9 mouse cellular contexts compared by ENCODE assay signal in the genomic region with DNA sequence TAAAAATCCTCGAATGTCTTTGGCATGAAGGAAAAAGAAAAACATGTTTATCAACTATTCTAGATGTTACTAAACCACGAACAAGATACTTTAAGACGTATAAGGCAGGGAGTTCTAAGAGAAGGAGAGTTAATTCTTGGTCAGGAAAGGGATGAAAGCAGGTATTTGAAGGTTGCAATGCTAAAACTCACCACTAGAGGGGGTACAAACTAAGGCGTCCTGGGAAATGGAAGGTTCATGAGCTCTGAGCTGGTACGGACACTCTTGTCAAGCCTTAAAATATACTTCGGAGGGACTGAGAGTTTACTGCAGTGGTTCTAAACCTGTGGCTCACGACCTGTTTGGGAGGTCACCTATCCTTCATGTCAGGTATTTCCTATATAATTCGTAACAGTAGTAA. TPM values are rescaled to one million over a fixed set of nuclear protein-coding genes. Genes with fewer than 3 reads are reported as not detected.
DNase-seq lines count a peak whose midpoint lies in the region; ATAC-seq and TF ChIP-seq lines count a peak whose summit lies in the region.
"Had no signal": no experiment of that assay in that cellular context is flagged by ENCODE, and none has a peak within 500 bp of the region (broad histone marks: within the 10 kb centered on the region; RNA-seq: fewer than 3 reads in every experiment).

No protein-coding gene starts in this region.

- no peaks in the 10 kb centered on the region for H3K27me3 ChIP-seq in neural tube, embryonic 15.5 days (replicated peaks)
- H3K27me3 ChIP-seq in embryonic facial prominence, embryonic 11.5 days (ENCODE audit: control insufficient read depth, insufficient read depth, low read length) = no peaks in the 10 kb centered on the region
- H3K27me3 ChIP-seq in intestine, embryonic 15.5 days (replicated peaks) = no peaks in the 10 kb centered on the region

- H3K36me3 ChIP-seq in neural tube, embryonic 15.5 days = no peaks in the 10 kb centered on the region
- H3K36me3 ChIP-seq in embryonic facial prominence, embryonic 11.5 days (replicated peaks; ENCODE audit: control insufficient read depth, insufficient read depth, low read depth, low read length) = no peaks in the 10 kb centered on the region
- no peaks in the 10 kb centered on the region for H3K36me3 ChIP-seq in intestine, embryonic 15.5 days

- 48% methylated on average over 8 of the region's 8 CpGs for WGBS in neural tube, embryonic 15.5 days
- 50% methylated on average over 8 of the region's 8 CpGs for WGBS in embryonic facial prominence, embryonic 11.5 days
- 51% methylated on average over 8 of the region's 8 CpGs for whole genome bisulfite sequencing in intestine, embryonic 15.5 days

- no peak for ATAC-seq in neural tube, embryonic 15.5 days (ENCODE audit: low FRiP score)
- no peak for ATAC-seq in embryonic facial prominence, embryonic 11.5 days (replicated peaks; ENCODE audit: insufficient number of reproducible peaks, low FRiP score, low TSS enrichment, low read depth)
- ATAC-seq in intestine, embryonic 15.5 days = no peak

- H3K9me3 ChIP-seq in neural tube, embryonic 15.5 days (replicated peaks) = no peaks in the 10 kb centered on the region
- no peaks in the 10 kb centered on the region for H3K9me3 ChIP-seq in embryonic facial prominence, embryonic 11.5 days (replicated peaks; ENCODE audit: control insufficient read depth, low read length)
- H3K9me3 ChIP-seq in intestine, embryonic 15.5 days = no peaks in the 10 kb centered on the region

- intact Hi-C loops in gastrocnemius, adult 2 months (cut with DNase I) = loop anchor here (2.0 to 5.0 kb wide), 2 partner anchors 432 to 542 kb away; no protein-coding TSS in a partner anchor

- H3K4me3 ChIP-seq in gastrocnemius, adult 2 months = no peak overlapping the region
- no peak overlapping the region for H3K4me3 ChIP-seq in neural tube, embryonic 15.5 days (replicated peaks)
- H3K4me3 ChIP-seq in embryonic facial prominence, embryonic 11.5 days (ENCODE audit: low read depth, low read length) = no peak overlapping the region
- H3K4me3 ChIP-seq in intestine, embryonic 15.5 days (replicated peaks) = no peak overlapping the region

- peak; percentile 91 for TF ChIP-seq CTCF in gastrocnemius, adult 2 months (IDR thresholded peaks at IDR 0.05)

- DNase-seq in gastrocnemius, adult 2 months = no peak
- no peak for DNase-seq in gastrocnemius, postnatal 25 days
- peak; percentile 15 for DNase-seq in neural tube, embryonic 10.5 days (ENCODE audit: extremely low spot score, low spot score)
- DNase-seq in WW6 (ENCODE audit: low read depth, low spot score) = peak; percentile 28
- DNase-seq in embryonic facial prominence, embryonic 11.5 days (ENCODE audit: low spot score) = peak; percentile 81
- DNase-seq in lung, postnatal 14 days = peak; percentile 69

- H3K27ac ChIP-seq in gastrocnemius, adult 2 months = no peak overlapping the region
- H3K27ac ChIP-seq in neural tube, embryonic 15.5 days (replicated peaks) = no peak overlapping the region
- H3K27ac ChIP-seq in embryonic facial prominence, embryonic 11.5 days (replicated peaks; ENCODE audit: low read depth, low read length) = no peak overlapping the region
- no peak overlapping the region for H3K27ac ChIP-seq in intestine, embryonic 15.5 days

- H3K4me1 ChIP-seq in neural tube, embryonic 15.5 days = no peaks in the 10 kb centered on the region
- no peaks in the 10 kb centered on the region for H3K4me1 ChIP-seq in embryonic facial prominence, embryonic 11.5 days (ENCODE audit: control insufficient read depth, insufficient read depth, low read length)
- H3K4me1 ChIP-seq in intestine, embryonic 15.5 days (replicated peaks) = no peaks in the 10 kb centered on the region

- H3K4me2 ChIP-seq in neural tube, embryonic 15.5 days = no peak overlapping the region
- no peak overlapping the region for H3K4me2 ChIP-seq in embryonic facial prominence, embryonic 11.5 days (ENCODE audit: low read depth, low read length)
- no peak overlapping the region for H3K4me2 ChIP-seq in intestine, embryonic 15.5 days (replicated peaks)

- H3K9ac ChIP-seq in neural tube, embryonic 15.5 days (replicated peaks) = no peak overlapping the region
- H3K9ac ChIP-seq in embryonic facial prominence, embryonic 11.5 days (replicated peaks; ENCODE audit: low read length) = no peak overlapping the region
- no peak overlapping the region for H3K9ac ChIP-seq in intestine, embryonic 15.5 days

RNA-seq across cellular contexts. Expression of a gene that starts 41.4 kb away (rescaled TPM):
- total RNA-seq in gastrocnemius, adult 2 months (2021) = under 1 TPM in 1 of 2 experiments, not detected in 1; 0.99 TPM
- total RNA-seq in gastrocnemius, postnatal 25 days (2021) = under 1 TPM in 1 of 2 experiments, not detected in 1; 0.56 TPM
- polyA plus RNA-seq in neural tube, embryonic 15.5 days (2015; fragmentation: Nextera tagmentation; extraction: Ambion mirVana) = 0.63 and 3.0 TPM in 2 replicates
- 0.45 and 0.67 TPM in 2 replicates for polyA plus RNA-seq in embryonic facial prominence, embryonic 11.5 days (2014; fragmentation: Nextera tagmentation; extraction: Ambion mirVana)
- polyA plus RNA-seq in intestine, embryonic 15.5 days (2015; fragmentation: Nextera tagmentation; extraction: Ambion mirVana) = 1.4 and 1.5 TPM in 2 replicates
- total RNA-seq: layer of hippocampus, postnatal 36 days had no signal

Comparison
In these comparisons a context has a peak if more than half of its experiments do, and no peak if none do; other contexts are left out.
1. DNase-seq: peak in neural tube, embryonic 10.5 days (single experiment), WW6 (single experiment), embryonic facial prominence, embryonic 11.5 days (single experiment) and lung, postnatal 14 days (single experiment); none in gastrocnemius, adult 2 months (single experiment) and gastrocnemius, postnatal 25 days (single experiment).